Mouse (Mus musculus) left cerebral cortex, postnatal 14 days (tissue): ENCODE results near the gene Ajm1. TPM values are rescaled to one million over a fixed set of nuclear protein-coding genes. Genes with fewer than 3 reads are reported as not detected.
A peak's percentile ranks its signal among the peaks of the same experiment; 100 is the strongest.

Experiments used
- DNase-seq, 2 experiments: peaks; one replicate each; pipeline ENCODE4 v3.0.0; 2021 to 2022; ENCODE audit warnings: low spot score in 2 of 2, mixed read lengths in 1 of 2
- intact Hi-C: fragments of 180-260 bp; cut with DNase I; formaldehyde crosslinking; loops from one replicate; pipeline ENCODE4 v1.15.1; 2025
- total RNA-seq, 2 experiments: library from RNA; stranded (reverse); gene quantifications; 2 replicates each; pipeline ENCODE4 v1.2.3; 2021

The Ajm1 gene
- total RNA-seq, 2 experiments from 2014 or later = 123 to 129 TPM

DNA sequence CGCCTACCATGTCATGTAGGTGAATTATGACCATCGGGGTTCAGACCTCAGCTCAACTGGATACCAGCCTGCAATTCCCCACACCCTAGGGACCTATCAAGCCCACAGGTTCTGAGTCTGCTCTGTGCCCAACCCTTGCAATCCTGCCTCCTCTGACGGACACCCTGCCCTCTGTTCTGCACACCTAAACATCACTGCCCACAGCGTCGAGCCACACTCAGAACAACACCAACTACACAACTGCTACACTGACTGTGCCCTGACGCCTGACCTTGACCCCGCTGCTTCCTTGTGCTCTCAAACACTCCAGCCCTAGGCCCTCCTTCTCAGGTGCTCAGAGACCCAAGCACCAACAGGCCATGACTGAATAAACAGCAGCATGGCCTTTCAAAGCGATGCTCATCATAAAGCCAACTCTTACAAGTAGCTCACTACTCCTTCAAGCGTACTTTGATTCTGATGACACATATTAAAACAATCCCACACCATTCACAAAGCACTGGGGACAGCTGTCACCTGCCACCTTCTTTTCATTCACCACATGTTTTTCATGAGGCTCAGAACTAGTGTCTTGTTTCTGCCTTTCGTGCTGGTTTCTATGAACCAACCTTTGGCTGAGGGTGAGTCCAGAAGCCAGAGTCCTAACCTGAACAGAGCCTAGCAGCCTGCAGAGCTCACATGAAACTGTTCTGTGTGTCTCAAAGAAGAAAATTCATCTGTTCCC lies 39.8 kb downstream of the Ajm1 start:
- intact Hi-C loops = no loop called here
- DNase-seq = no peak

DNA sequence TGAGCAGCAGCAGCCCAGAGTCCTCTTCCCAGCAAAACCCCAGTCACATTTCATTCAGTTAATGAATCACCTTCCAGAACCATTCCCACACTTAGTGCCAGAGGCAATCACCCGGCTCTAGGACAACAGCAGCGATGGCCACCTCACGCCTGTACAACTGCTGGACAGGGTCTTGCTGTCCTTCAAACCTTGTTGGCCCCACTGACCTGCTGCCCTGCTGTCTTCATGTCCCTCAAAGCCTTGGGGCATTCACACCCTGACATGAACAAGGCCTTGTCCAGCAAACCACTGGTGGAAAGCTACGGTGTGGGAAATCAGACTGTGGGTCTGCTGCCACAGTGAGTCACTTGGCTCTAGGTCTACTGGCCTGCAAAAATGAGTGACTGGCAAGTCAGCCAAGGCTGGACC lies 41.0 kb downstream of the Ajm1 start:
- intact Hi-C loops = no loop called here
- DNase-seq = no peak

DNA sequence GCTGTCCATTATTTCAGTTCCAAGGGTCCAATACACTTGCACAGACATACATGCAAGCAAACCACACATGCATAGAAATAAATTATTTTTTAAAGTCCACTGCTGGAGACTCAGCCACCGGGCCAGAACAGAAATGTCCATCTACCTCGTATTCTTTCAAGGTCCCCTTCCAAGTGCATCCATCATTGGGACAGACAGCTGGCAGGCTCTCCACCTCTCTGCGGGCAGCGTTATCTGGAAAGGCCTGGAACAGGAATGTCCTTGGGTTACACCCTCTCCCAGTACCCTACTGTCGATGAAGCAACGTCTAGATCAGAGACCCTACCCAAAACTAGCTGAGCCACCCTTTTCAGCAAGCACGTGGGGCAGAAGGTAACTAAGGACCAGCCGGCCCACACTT lies 45.0 kb downstream of the Ajm1 start:
- DNase-seq = no peak
- intact Hi-C loops = no loop called here

DNA sequence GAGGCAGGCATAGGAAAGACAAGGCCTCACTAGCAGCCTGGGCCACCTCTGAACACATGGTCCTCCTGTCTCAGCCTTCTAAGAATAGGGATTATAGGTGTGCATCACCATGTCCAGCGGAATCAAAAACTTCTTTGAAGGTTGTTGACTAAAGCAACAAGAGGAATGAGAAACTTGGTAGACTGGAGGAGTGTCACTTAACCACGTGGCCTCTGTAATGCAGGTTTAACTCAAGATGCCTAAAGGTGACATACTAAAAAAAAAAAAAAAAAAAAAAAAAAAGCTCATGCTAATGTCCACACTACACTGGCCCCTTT lies 46.7 kb downstream of the Ajm1 start:
- intact Hi-C loops = no loop called here
- no peak for DNase-seq

DNA sequence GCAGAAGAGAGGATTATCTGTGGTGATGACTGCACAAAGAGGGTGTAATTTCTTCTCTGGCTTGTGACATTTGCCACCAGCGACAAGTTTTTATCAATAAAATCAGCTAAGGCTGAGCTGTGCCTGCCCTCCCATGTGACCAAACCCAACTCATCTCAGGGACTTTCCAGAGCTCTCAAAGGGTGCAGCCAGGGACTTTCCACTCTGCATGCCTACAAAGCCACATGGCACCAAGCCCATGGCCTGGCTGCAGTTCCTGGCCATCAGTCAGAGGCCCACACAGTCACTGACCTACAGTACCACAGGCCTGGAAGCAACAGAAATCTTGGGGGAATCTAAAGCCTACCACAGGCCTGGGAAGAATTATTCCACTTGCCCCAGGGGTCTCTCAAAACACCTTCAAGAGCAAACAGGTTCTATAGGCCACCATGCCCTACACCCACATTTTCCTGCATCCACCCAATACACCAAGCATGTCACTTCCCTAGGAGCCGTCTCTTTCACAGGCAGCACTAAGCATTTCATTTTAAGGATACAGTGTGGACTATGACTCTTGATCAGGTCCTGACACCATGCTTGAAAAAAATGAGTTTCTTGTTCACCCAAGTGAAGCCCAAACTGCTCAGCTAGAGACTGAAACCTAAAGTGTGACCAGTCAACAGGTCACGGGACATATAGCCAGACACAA lies 47.2 kb downstream of the Ajm1 start:
- peak in 1 of 2 experiments; percentile 10 for DNase-seq
- intact Hi-C loops = no loop called here

DNA sequence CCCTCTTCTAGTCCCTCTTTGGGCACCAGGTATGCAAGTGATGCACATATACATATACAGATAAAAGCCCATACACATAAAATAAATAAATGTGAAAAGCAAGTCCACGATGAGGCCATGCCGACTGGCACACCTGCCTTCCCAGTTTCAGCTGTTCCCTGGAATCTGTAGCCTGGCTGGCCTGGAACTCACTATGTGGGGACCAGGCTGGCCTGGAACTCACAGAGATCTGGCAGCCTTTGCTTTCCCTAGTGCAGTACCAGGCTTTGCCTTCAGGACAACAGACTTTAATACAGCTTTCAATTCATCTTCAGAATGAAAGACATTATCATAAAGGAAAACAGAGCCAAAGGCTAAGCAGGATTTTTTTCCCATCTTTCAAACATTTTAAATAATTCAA lies 47.9 kb downstream of the Ajm1 start:
- intact Hi-C loops = no loop called here
- no peak for DNase-seq

DNA sequence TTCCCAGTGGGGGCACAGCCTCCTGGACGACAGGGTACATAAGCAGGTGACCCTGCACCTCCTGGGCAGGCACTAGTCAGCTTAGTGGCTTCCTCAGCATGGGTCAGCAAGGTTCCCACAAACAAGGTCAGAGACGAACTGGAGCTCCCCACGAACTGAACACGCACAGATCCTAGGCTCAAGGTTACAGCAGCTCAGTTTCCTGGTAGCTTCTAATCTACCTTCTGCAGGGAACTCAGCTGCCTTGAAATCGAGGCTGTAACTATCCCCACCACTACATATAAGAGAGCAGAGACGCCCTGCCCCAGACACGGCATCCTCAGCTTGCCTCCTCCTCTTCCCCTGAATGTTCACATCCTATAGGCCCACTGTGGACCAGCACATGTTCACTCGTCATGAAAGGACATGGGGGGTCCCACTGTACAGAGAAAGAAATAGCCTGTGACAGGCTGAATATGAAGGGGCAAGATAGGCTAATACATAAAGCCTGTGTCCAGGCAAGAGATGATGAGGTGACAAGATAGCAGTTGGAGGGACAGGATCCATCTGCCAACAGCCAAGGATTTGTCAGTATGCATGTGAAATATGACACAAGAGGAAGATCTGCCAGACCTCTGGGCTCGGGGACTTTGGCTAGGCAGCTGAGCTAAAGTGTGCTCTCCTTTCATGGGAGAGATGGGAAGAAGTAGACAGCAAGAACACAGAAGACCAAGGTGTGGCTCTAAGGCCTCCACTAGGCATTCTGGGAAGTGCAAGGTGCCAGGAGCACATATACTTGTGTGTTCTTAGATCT lies 54.9 kb downstream of the Ajm1 start:
- no peak for DNase-seq
- intact Hi-C loops = no loop called here

Other genes with a start within 250 kb of the Ajm1 start
- gene Man1b1, start 249.4 kb downstream of the Ajm1 start, total RNA-seq = 10 to 100 TPM; 57.2 to 59.0 TPM
- 10 to 100 TPM; 28.0 to 31.6 TPM for gene Dpp7, start 225.4 kb downstream of the Ajm1 start, total RNA-seq
- gene Uap1l1, start 216.1 kb downstream of the Ajm1 start, total RNA-seq = 10 to 100 TPM; 12.2 to 14.8 TPM
- gene Sapcd2, start 209.4 kb downstream of the Ajm1 start, total RNA-seq = 1 to 10 TPM; 6.2 to 7.0 TPM
- gene Entpd2, start 185.9 kb downstream of the Ajm1 start, total RNA-seq = 10 to 100 TPM; 14.7 to 17.5 TPM
- gene Npdc1, start 182.4 kb downstream of the Ajm1 start, total RNA-seq = 100 to 1,000 TPM; 366 to 370 TPM
- gene Fut7, start 158.5 kb downstream of the Ajm1 start, total RNA-seq = under 1 TPM; 0.26 to 0.27 TPM
- 100 to 1,000 TPM; 137 to 152 TPM for gene Abca2, start 153.1 kb downstream of the Ajm1 start, total RNA-seq
- gene Clic3, start 124.9 kb downstream of the Ajm1 start, total RNA-seq = 1 to 10 TPM in 1 of 2 experiments, under 1 TPM in 1; 0.59 to 1.2 TPM
- 10 to 100 TPM; 64.1 to 66.3 TPM for gene Paxx, start 120.7 kb downstream of the Ajm1 start, total RNA-seq
- gene Ptgds, start 111.7 kb downstream of the Ajm1 start, total RNA-seq = 1,000 to 10,000 TPM; 1,462 to 1,765 TPM
- not detected for gene Lcn12, start 87.8 kb downstream of the Ajm1 start, total RNA-seq
- gene Fbxw5, start 81.0 kb downstream of the Ajm1 start, total RNA-seq = 100 to 1,000 TPM; 141 to 142 TPM
- gene C8g, start 80.0 kb downstream of the Ajm1 start, total RNA-seq = 1 to 10 TPM in 1 of 2 experiments, under 1 TPM in 1; 0.59 to 1.6 TPM
- 1 to 10 TPM; 9.1 to 9.5 TPM for gene Traf2, start 34.8 kb downstream of the Ajm1 start, total RNA-seq
- gene Edf1, start 23.9 kb downstream of the Ajm1 start, total RNA-seq = 100 to 1,000 TPM; 190 to 202 TPM
- 1 to 10 TPM; 1.8 to 2.1 TPM for gene Mamdc4, start 6.9 kb downstream of the Ajm1 start, total RNA-seq
- gene Phpt1, start 6.5 kb downstream of the Ajm1 start, total RNA-seq = 100 to 1,000 TPM in 1 of 2 experiments, 10 to 100 TPM in 1; 93.5 to 105 TPM
- gene Rabl6, start 26.8 kb upstream of the Ajm1 start, total RNA-seq = 100 to 1,000 TPM; 117 to 118 TPM
- gene Ccdc183, start 35.9 kb upstream of the Ajm1 start, total RNA-seq = not detected
- 10 to 100 TPM; 27.2 to 27.7 TPM for gene Tmem141, start 40.2 kb upstream of the Ajm1 start, total RNA-seq
- 1 to 10 TPM in 1 of 2 experiments, under 1 TPM in 1; 0.72 to 1.1 TPM for gene Fcna, start 46.3 kb upstream of the Ajm1 start, total RNA-seq
- gene Lcn8, start 71.4 kb upstream of the Ajm1 start, total RNA-seq = not detected
- gene Lcn5, start 76.2 kb upstream of the Ajm1 start, total RNA-seq = not detected
- gene Lcn6, start 95.0 kb upstream of the Ajm1 start, total RNA-seq = not detected
- not detected for gene Lcn10, start 101.0 kb upstream of the Ajm1 start, total RNA-seq
- not detected for gene Obp2a, start 118.3 kb upstream of the Ajm1 start, total RNA-seq
- gene Bmyc, start 125.0 kb upstream of the Ajm1 start, total RNA-seq = 10 to 100 TPM; 85.8 to 98.2 TPM
- gene Obp2b, start 155.3 kb upstream of the Ajm1 start, total RNA-seq = not detected
- gene Lcn3, start 183.8 kb upstream of the Ajm1 start, total RNA-seq = not detected
- gene Lcn11, start 195.3 kb upstream of the Ajm1 start, total RNA-seq = not detected
- not detected for gene Gm13539, start 200.5 kb upstream of the Ajm1 start, total RNA-seq
- gene Glt6d1, start 234.1 kb upstream of the Ajm1 start, total RNA-seq = not detected
- not detected for gene Lcn9, start 241.4 kb upstream of the Ajm1 start, total RNA-seq